Mouse (Mus musculus): ENCODE measurements around the gene Mfsd12. TPM values are rescaled to one million over a fixed set of nuclear protein-coding genes. Genes with fewer than 3 reads are reported as not detected.
A peak's percentile ranks its signal among the peaks of the same experiment; 100 is the strongest.

The Mfsd12 gene
- total and polyA plus RNA-seq, 2 experiments from 2014 or later = 13.6 to 38.1 TPM

DNA sequence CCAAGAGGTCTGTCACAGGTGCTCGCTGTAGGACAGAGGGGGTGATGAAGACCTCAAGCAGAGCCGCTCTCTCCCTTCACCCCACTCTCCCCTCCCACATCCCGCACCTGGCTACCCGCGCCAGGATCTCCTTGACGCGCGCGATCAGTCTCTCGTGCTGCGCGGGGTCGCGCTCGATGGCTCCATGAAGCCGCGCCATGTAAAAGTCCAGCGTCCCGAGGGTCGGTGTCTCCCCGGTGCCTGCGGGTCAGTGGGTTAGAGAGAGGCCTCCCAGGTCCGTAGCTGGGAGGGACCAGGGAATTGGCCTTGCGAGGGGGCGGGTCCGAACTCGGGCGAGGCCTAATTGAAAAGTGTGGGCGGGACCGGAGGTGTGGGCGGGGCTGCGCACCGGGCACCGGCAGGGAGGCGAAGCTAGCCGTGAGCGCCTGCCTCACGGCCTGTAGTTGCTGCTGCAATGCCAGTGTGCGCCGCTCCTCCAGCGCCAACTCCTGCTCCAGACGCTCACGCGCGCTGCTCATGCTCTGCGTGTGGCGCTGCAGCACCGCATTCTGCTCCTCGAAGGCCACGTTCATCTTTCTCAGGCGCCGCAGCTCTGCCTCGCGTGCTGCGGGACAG, 10.7 kb upstream of the Mfsd12 start:
- peak overlapping the region; percentile 50 for H3K4me2 ChIP-seq (ENCODE audit: low read depth, low read length)
- H3K9ac ChIP-seq (replicated peaks; ENCODE audit: low read length) = peak overlapping the region; percentile 13; the same call in 1 of the 2 replicates
- H3K4me1 ChIP-seq (ENCODE audit: insufficient read depth, low read length) = peaks cover 9% of the 10 kb centered on the region
- DNase-seq (ENCODE audit: low spot score) = peak; percentile 84
- WGBS = 12% methylated on average over 54 of the region's 55 CpGs
- H3K9me3 ChIP-seq (ENCODE audit: low read length) = no peaks in the 10 kb centered on the region
- no peaks in the 10 kb centered on the region for H3K36me3 ChIP-seq (ENCODE audit: insufficient read depth, low read length)
- peaks cover 31% of the 10 kb centered on the region; the same call in 1 of the 2 replicates for H3K27me3 ChIP-seq (ENCODE audit: insufficient read depth, low read length)
- peak overlapping the region; percentile 32 for H3K4me3 ChIP-seq (ENCODE audit: low read length)
- ATAC-seq = peak; percentile 21; the same call in 1 of the 2 replicates
- TF ChIP-seq CTCF (IDR thresholded peaks at IDR 0.05; ENCODE audit: low read depth) = peak; percentile 65
- H3K27ac ChIP-seq = peak overlapping the region; percentile 20; the same call in 1 of the 2 replicates

DNA sequence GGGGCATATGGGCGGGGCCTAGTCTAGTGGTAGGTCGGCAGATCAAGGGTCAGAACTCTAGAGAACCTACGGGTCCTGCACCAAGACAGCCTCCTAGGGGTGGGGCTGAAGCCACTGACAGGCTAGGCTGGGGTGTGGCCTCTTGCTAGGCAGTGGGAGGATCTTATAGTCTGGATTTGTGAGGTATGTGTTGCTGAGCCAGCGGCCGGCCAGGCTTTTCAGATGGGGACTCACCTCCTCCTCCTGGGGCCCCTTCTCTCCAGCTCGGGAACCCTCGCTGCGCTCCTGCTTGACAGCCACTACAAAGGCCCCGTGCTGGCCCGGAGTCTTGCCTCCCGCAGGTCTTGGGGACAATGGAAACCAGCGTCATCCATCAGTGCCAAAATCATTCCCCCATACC, 8.1 kb upstream of the Mfsd12 start:
- H3K36me3 ChIP-seq (ENCODE audit: insufficient read depth, low read length) = no peaks in the 10 kb centered on the region
- H3K27me3 ChIP-seq (ENCODE audit: insufficient read depth, low read length) = peaks cover 13% of the 10 kb centered on the region; the same call in 1 of the 2 replicates
- DNase-seq (ENCODE audit: low spot score) (no peak), ATAC-seq (no peak)
- peaks cover 9% of the 10 kb centered on the region for H3K4me1 ChIP-seq (ENCODE audit: insufficient read depth, low read length)
- H3K27ac ChIP-seq = no peak overlapping the region
- no peak overlapping the region for H3K4me3 ChIP-seq (ENCODE audit: low read length)
- 3% methylated on average over 12 of the region's 12 CpGs for WGBS
- no peak overlapping the region for H3K9ac ChIP-seq (replicated peaks; ENCODE audit: low read length)
- H3K4me2 ChIP-seq (ENCODE audit: low read depth, low read length) = peak overlapping the region; percentile 87
- H3K9me3 ChIP-seq (ENCODE audit: low read length) = no peaks in the 10 kb centered on the region
- no peak for TF ChIP-seq CTCF (IDR thresholded peaks at IDR 0.05; ENCODE audit: low read depth)

- H3K27me3 ChIP-seq (ENCODE audit: insufficient read depth, low read length) = 0 out of 2 replicates have a peak, but pooled peaks cover 9% of the 10 kb centered on the region
- no peaks in the 10 kb centered on the region for H3K9me3 ChIP-seq (ENCODE audit: low read length)
- peak; percentile 6; the same call in 1 of the 2 replicates for ATAC-seq
- H3K9ac ChIP-seq (replicated peaks; ENCODE audit: low read length) = peak overlapping the region; percentile 56
- H3K4me3 ChIP-seq (ENCODE audit: low read length) = peak overlapping the region; percentile 58
- peak overlapping the region; percentile 87 for H3K4me2 ChIP-seq (ENCODE audit: low read depth, low read length)
- TF ChIP-seq CTCF (IDR thresholded peaks at IDR 0.05; ENCODE audit: low read depth) = no peak
- WGBS = 0% methylated on average over 25 of the region's 29 CpGs
- peaks cover 9% of the 10 kb centered on the region for H3K4me1 ChIP-seq (ENCODE audit: insufficient read depth, low read length)
- no peak overlapping the region; the same call in 1 of the 2 replicates for H3K27ac ChIP-seq
- no peaks in the 10 kb centered on the region for H3K36me3 ChIP-seq (ENCODE audit: insufficient read depth, low read length)
- no peak for DNase-seq (ENCODE audit: low spot score)
These were observed 7.3 kb upstream of the Mfsd12 start for GRCm38 (mm10) chr10:81349961-81350350.

DNA sequence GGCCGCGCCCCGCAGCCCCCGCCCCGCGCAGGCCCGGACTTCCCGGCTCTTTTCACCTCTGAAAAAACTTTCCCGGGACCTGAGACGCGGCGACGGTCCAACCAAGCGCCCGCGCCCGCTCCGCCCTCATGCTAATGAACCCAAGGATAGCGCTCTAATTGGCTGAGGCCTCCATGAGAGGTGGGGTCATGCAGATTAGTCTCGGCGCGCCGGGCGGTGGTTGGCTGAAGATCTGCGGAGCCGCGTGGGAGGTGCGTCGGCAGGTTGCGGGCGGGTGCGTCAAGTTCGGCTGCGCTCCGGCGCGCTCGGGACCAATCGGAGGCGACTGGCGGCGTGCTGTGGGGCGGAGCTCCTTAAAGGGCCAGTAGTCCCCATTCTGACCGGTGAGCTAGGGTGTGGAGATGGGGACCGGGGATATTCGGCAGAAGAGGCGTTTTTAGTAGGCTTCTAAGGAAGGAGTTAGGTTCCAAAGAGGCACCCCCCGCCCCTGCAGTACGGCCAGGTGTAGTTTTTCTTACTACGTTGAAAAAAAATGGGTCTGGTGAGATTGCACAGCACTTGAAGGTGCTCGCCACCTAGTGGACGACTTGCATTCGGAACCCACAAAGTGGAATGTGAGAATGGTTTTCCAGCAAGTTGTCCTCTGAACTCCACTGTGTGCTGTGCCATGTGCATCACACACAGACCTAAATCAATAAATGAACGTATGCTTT, 6.8 kb upstream of the Mfsd12 start, which contains the start of gene Hmg20b:
Gene Hmg20b (minus strand): TSS at position 130 of the 713 bp plus-strand sequence.
- Histone ChIP-seq H3K27me3 (ENCODE audit: insufficient read depth, low read length) (0 out of 2 replicates have a peak, but pooled peaks cover 4% of the 10 kb centered on the region), H3K9me3 (ENCODE audit: low read length) (no peaks in the 10 kb centered on the region), H3K27ac (no peak within 1 kb of the TSS; the same call in 1 of the 2 replicates), H3K4me3 (ENCODE audit: low read length) (peak within 1 kb of the TSS; percentile 58), H3K4me2 (ENCODE audit: low read depth, low read length) (peak within 1 kb of the TSS; percentile 87), H3K9ac (replicated peaks; ENCODE audit: low read length) (peak within 1 kb of the TSS; percentile 56), H3K36me3 (ENCODE audit: insufficient read depth, low read length) (no peaks in the 10 kb centered on the region), H3K4me1 (ENCODE audit: insufficient read depth, low read length) (peaks cover 9% of the 10 kb centered on the region)
- ATAC-seq (peak; percentile 96), DNase-seq (ENCODE audit: low spot score) (peak; percentile 99)
- WGBS = under 1% methylated on average over 54 of the region's 54 CpGs
- peak; percentile 90 for TF ChIP-seq CTCF (IDR thresholded peaks at IDR 0.05; ENCODE audit: low read depth)

GRCm38 (mm10) chr10:81351678-81352291, 5.5 kb upstream of the Mfsd12 start:
- Histone ChIP-seq H3K27ac (no peak overlapping the region), H3K9me3 (ENCODE audit: low read length) (no peaks in the 10 kb centered on the region), H3K9ac (replicated peaks; ENCODE audit: low read length) (no peak overlapping the region), H3K4me1 (ENCODE audit: insufficient read depth, low read length) (peaks cover 11% of the 10 kb centered on the region), H3K4me3 (ENCODE audit: low read length) (no peak overlapping the region), H3K4me2 (ENCODE audit: low read depth, low read length) (no peak overlapping the region), H3K27me3 (ENCODE audit: insufficient read depth, low read length) (0 out of 2 replicates have a peak, but pooled peaks cover 3% of the 10 kb centered on the region), H3K36me3 (ENCODE audit: insufficient read depth, low read length) (no peaks in the 10 kb centered on the region)
- DNase-seq (ENCODE audit: low spot score) (no peak), ATAC-seq (no peak)
- 34% methylated on average over 9 of the region's 9 CpGs for WGBS
- TF ChIP-seq CTCF (IDR thresholded peaks at IDR 0.05; ENCODE audit: low read depth) = no peak

- no peaks in the 10 kb centered on the region for H3K9me3 ChIP-seq (ENCODE audit: low read length)
- H3K27me3 ChIP-seq (ENCODE audit: insufficient read depth, low read length) = no peaks in the 10 kb centered on the region
- 76% methylated on average over 9 of the region's 9 CpGs for WGBS
- no peak overlapping the region for H3K4me3 ChIP-seq (ENCODE audit: low read length)
- no peak overlapping the region for H3K27ac ChIP-seq
- peaks cover 12% of the 10 kb centered on the region; the same call in 1 of the 2 replicates for H3K4me1 ChIP-seq (ENCODE audit: insufficient read depth, low read length)
- no peak overlapping the region for H3K4me2 ChIP-seq (ENCODE audit: low read depth, low read length)
- DNase-seq (ENCODE audit: low spot score) (no peak), ATAC-seq (no peak)
- TF ChIP-seq CTCF (IDR thresholded peaks at IDR 0.05; ENCODE audit: low read depth) = no peak
- H3K9ac ChIP-seq (replicated peaks; ENCODE audit: low read length) = no peak overlapping the region
- no peaks in the 10 kb centered on the region for H3K36me3 ChIP-seq (ENCODE audit: insufficient read depth, low read length)
These were observed 2.4 kb upstream of the Mfsd12 start for GRCm38 (mm10) chr10:81354738-81355477.
